8 mouse cellular contexts compared by ENCODE assay signal in genomic region chr6:113344321-113344720, GRCm38 (mm10). TPM values are rescaled to one million over a fixed set of nuclear protein-coding genes. Genes with fewer than 3 reads are reported as not detected.
DNase-seq lines count a peak whose midpoint lies in the region; ATAC-seq and TF ChIP-seq lines count a peak whose summit lies in the region.

No protein-coding gene starts in this region.

- no peak for TF ChIP-seq CTCF in kidney, adult 2 months (conservative IDR thresholded peaks at IDR 0.05; ENCODE audit: insufficient read depth, insufficient read length, low read depth, low read length)
- no peak for TF ChIP-seq CTCF in stomach, postnatal 0 days (IDR thresholded peaks at IDR 0.05; ENCODE audit: low read depth)

- H3K36me3 ChIP-seq in kidney, adult 2 months (ENCODE audit: control insufficient read depth, insufficient read depth, low read length), result no peaks in the 10 kb centered on the region
- no peaks in the 10 kb centered on the region; the same call in 1 of the 2 replicates for H3K36me3 ChIP-seq in lung, embryonic 16.5 days (ENCODE audit: control insufficient read depth, insufficient read depth, low read length)
- no peaks in the 10 kb centered on the region for H3K36me3 ChIP-seq in stomach, postnatal 0 days (ENCODE audit: control insufficient read depth, insufficient read depth, low read length)

- no peaks in the 10 kb centered on the region for H3K9me3 ChIP-seq in lung, embryonic 16.5 days (ENCODE audit: control insufficient read depth, low read length)
- no peaks in the 10 kb centered on the region for H3K9me3 ChIP-seq in stomach, postnatal 0 days (ENCODE audit: control insufficient read depth, low read length)

- H3K4me1 ChIP-seq in kidney, adult 2 months (ENCODE audit: control insufficient read depth, insufficient read depth, low read length), result peaks cover 14% of the 10 kb centered on the region
- H3K4me1 ChIP-seq in lung, embryonic 16.5 days (replicated peaks; ENCODE audit: control insufficient read depth, insufficient read depth, low read length), result peaks cover 27% of the 10 kb centered on the region
- peaks cover 5% of the 10 kb centered on the region; the same call in 1 of the 2 replicates for H3K4me1 ChIP-seq in stomach, postnatal 0 days (replicated peaks; ENCODE audit: control insufficient read depth, insufficient read depth)

- ATAC-seq in lung, embryonic 16.5 days (ENCODE audit: low read depth), result peak; percentile 76
- peak; percentile 18; the same call in 1 of the 2 replicates for ATAC-seq in stomach, postnatal 0 days (ENCODE audit: low FRiP score, low TSS enrichment)
- no peak for ATAC-seq in inflammation-experienced regulatory T-cells, adult 6 months

- peak overlapping the region; percentile 86 for H3K27ac ChIP-seq in kidney, adult 2 months (ENCODE audit: insufficient read depth, low read depth, low read length)
- H3K27ac ChIP-seq in lung, embryonic 16.5 days (ENCODE audit: low read length), result peak overlapping the region; percentile 66
- peak overlapping the region; percentile 59; the same call in 1 of the 2 replicates for H3K27ac ChIP-seq in stomach, postnatal 0 days (replicated peaks)

- intact Hi-C loops in left cerebral cortex, postnatal 36 days (cut with DNase I), result loop anchor here (5.0 kb wide), 2 partner anchors 33 to 78 kb away; partner anchors contain the start of genes Arpc4 and Tada3

- 2% methylated on average over 2 of the region's 2 CpGs for WGBS in kidney, adult 2 months
- 12% methylated on average over 2 of the region's 2 CpGs for WGBS in lung, embryonic 16.5 days
- 7% methylated on average over 2 of the region's 2 CpGs for WGBS in stomach, postnatal 0 days

- TF ChIP-seq POLR2A in kidney, adult 2 months (IDR thresholded peaks at IDR 0.05; ENCODE audit: low read depth, low read length), result no peak

- no peak for TF ChIP-seq EP300 in stomach, postnatal 0 days (optimal IDR thresholded peaks at IDR 0.05)

- no peaks in the 10 kb centered on the region for H3K27me3 ChIP-seq in kidney, adult 2 months (replicated peaks; ENCODE audit: control insufficient read depth, insufficient read depth, low read length)
- no peaks in the 10 kb centered on the region for H3K27me3 ChIP-seq in lung, embryonic 16.5 days (ENCODE audit: control insufficient read depth, insufficient read depth, low read depth, low read length)
- no peaks in the 10 kb centered on the region for H3K27me3 ChIP-seq in stomach, postnatal 0 days (ENCODE audit: control insufficient read depth, insufficient read depth, low read length)

- no peak overlapping the region for H3K4me3 ChIP-seq in kidney, adult 2 months (ENCODE audit: insufficient read depth, low read depth, low read length)
- H3K4me3 ChIP-seq in lung, embryonic 16.5 days (ENCODE audit: low read length), result no peak overlapping the region
- no peak overlapping the region for H3K4me3 ChIP-seq in stomach, postnatal 0 days (ENCODE audit: low read depth, low read length)

- H3K9ac ChIP-seq in lung, embryonic 16.5 days (ENCODE audit: low read length), result peak overlapping the region; percentile 97
- peak overlapping the region; percentile 83 for H3K9ac ChIP-seq in stomach, postnatal 0 days (ENCODE audit: low read length)

- peak; percentile 28 to 37 for DNase-seq in left cerebral cortex, postnatal 36 days (ENCODE audit: low spot score in 2 of 2)
- no peak for DNase-seq in left cerebral cortex, adult 9 months (ENCODE audit: low spot score in 2 of 2)
- DNase-seq in cerebellum, postnatal 25 days, result peak; percentile 38 to 71
- peak; percentile 89 to 91 for DNase-seq in heart, adult 9 months (ENCODE audit: low spot score in 2 of 2)
- peak; percentile 98 for DNase-seq in kidney, adult 2 months
- DNase-seq in stomach, postnatal 0 days (ENCODE audit: low spot score), result peak; percentile 58

- peak overlapping the region; percentile 85 for H3K4me2 ChIP-seq in lung, embryonic 16.5 days (ENCODE audit: low read depth, low read length)
- peak overlapping the region; percentile 84; the same call in 1 of the 2 replicates for H3K4me2 ChIP-seq in stomach, postnatal 0 days (replicated peaks; ENCODE audit: low read depth)

RNA-seq across cellular contexts. Expression of gene Camk1, which starts 0.5 kb away (rescaled TPM):
- total RNA-seq in left cerebral cortex, postnatal 36 days (2021), result 100 to 1,000 TPM; 106 to 123 TPM
- 57.8 and 63.2 TPM in 2 replicates for polyA plus RNA-seq in kidney, adult 2 months (2012; rRNA removed)
- polyA plus RNA-seq in lung, embryonic 16.5 days (2015; fragmentation: Nextera tagmentation; extraction: Ambion mirVana), result 105 and 109 TPM in 2 replicates
- 52.7 and 52.9 TPM in 2 replicates for polyA plus RNA-seq in stomach, postnatal 0 days (2015; fragmentation: Nextera tagmentation; extraction: Ambion mirVana)
- polyA plus RNA-seq in inflammation-experienced regulatory T-cells, adult 6 months (2017; shearing (Covaris generic)), result 1 to 10 TPM; 1.3 to 2.6 (median 2.2) TPM

RNA-seq across cellular contexts. Expression of gene Ogg1, which starts 17.5 kb away (rescaled TPM):
- total RNA-seq in left cerebral cortex, postnatal 36 days (2021), result 1 to 10 TPM; 6.5 to 7.1 TPM
- polyA plus RNA-seq in kidney, adult 2 months (2012; rRNA removed), result 16.4 and 19.4 TPM in 2 replicates
- 16.1 and 17.6 TPM in 2 replicates for polyA plus RNA-seq in lung, embryonic 16.5 days (2015; fragmentation: Nextera tagmentation; extraction: Ambion mirVana)
- 6.8 and 7.8 TPM in 2 replicates for polyA plus RNA-seq in stomach, postnatal 0 days (2015; fragmentation: Nextera tagmentation; extraction: Ambion mirVana)
- 10 to 100 TPM; 12.7 to 23.8 (median 20.9) TPM for polyA plus RNA-seq in inflammation-experienced regulatory T-cells, adult 6 months (2017; shearing (Covaris generic))

RNA-seq across cellular contexts. Expression of gene Tada3, which starts 33.4 kb away (rescaled TPM):
- 10 to 100 TPM; 52.0 to 55.2 TPM for total RNA-seq in left cerebral cortex, postnatal 36 days (2021)
- polyA plus RNA-seq in kidney, adult 2 months (2012; rRNA removed), result 23.5 and 24.3 TPM in 2 replicates
- 52.6 and 54.3 TPM in 2 replicates for polyA plus RNA-seq in lung, embryonic 16.5 days (2015; fragmentation: Nextera tagmentation; extraction: Ambion mirVana)
- 21.3 and 23.8 TPM in 2 replicates for polyA plus RNA-seq in stomach, postnatal 0 days (2015; fragmentation: Nextera tagmentation; extraction: Ambion mirVana)
- polyA plus RNA-seq in inflammation-experienced regulatory T-cells, adult 6 months (2017; shearing (Covaris generic)), result 10 to 100 TPM; 27.5 to 44.5 (median 43.3) TPM

RNA-seq across cellular contexts. Expression of gene Arpc4, which starts 33.6 kb away (rescaled TPM):
- 100 to 1,000 TPM; 245 to 295 TPM for total RNA-seq in left cerebral cortex, postnatal 36 days (2021)
- 73.8 and 79.1 TPM in 2 replicates for polyA plus RNA-seq in kidney, adult 2 months (2012; rRNA removed)
- polyA plus RNA-seq in lung, embryonic 16.5 days (2015; fragmentation: Nextera tagmentation; extraction: Ambion mirVana), result 384 and 398 TPM in 2 replicates
- 314 and 317 TPM in 2 replicates for polyA plus RNA-seq in stomach, postnatal 0 days (2015; fragmentation: Nextera tagmentation; extraction: Ambion mirVana)
- 100 to 1,000 TPM; 516 to 980 (median 581) TPM for polyA plus RNA-seq in inflammation-experienced regulatory T-cells, adult 6 months (2017; shearing (Covaris generic))

RNA-seq across cellular contexts. Expression of gene Brpf1, which starts 37.4 kb away (rescaled TPM):
- total RNA-seq in left cerebral cortex, postnatal 36 days (2021), result 10 to 100 TPM; 29.0 to 30.3 TPM
- 13.2 and 13.5 TPM in 2 replicates for polyA plus RNA-seq in kidney, adult 2 months (2012; rRNA removed)
- 16.6 and 19.1 TPM in 2 replicates for polyA plus RNA-seq in lung, embryonic 16.5 days (2015; fragmentation: Nextera tagmentation; extraction: Ambion mirVana)
- 6.5 and 6.6 TPM in 2 replicates for polyA plus RNA-seq in stomach, postnatal 0 days (2015; fragmentation: Nextera tagmentation; extraction: Ambion mirVana)
- 10 to 100 TPM in 2 of 3 experiments, 1 to 10 TPM in 1; 9.2 to 15.3 (median 13.7) TPM for polyA plus RNA-seq in inflammation-experienced regulatory T-cells, adult 6 months (2017; shearing (Covaris generic))

Comparison
In these comparisons a context has a peak if more than half of its experiments do, and no peak if none do; other contexts are left out.
1. DNase-seq: peak in left cerebral cortex, postnatal 36 days (2 of 2), cerebellum, postnatal 25 days (2 of 2), heart, adult 9 months (2 of 2), kidney, adult 2 months (single experiment) and stomach, postnatal 0 days (single experiment); none in left cerebral cortex, adult 9 months (0 of 2).
2. RNA of gene Camk1, which starts 0.5 kb away (polyA plus RNA-seq): 105 to 109 TPM in lung, embryonic 16.5 days, 57.8 to 63.2 TPM in kidney, adult 2 months and 52.7 to 52.9 TPM in stomach, postnatal 0 days; 1.3 to 2.6 TPM in inflammation-experienced regulatory T-cells, adult 6 months; every median in the first group is over 10 times any median in the second.
3. Peak in every context shown above with its lines, with median percentiles within 50 percentile points of each other: H3K27ac ChIP-seq.